Mouse (Mus musculus): ENCODE measurements at regions not wholly inside any gene's neighbourhood (a gene's known extent, or its start where the extent isn't known, plus 50 kb on each side); places are given as distances from the start of the nearest gene placed in this dataset.
"Not testable (repeated sequence)": the region's sequence is repeated elsewhere in the genome, so short reads cannot be mapped to it uniquely, and the experiment has no call there.

DNA sequence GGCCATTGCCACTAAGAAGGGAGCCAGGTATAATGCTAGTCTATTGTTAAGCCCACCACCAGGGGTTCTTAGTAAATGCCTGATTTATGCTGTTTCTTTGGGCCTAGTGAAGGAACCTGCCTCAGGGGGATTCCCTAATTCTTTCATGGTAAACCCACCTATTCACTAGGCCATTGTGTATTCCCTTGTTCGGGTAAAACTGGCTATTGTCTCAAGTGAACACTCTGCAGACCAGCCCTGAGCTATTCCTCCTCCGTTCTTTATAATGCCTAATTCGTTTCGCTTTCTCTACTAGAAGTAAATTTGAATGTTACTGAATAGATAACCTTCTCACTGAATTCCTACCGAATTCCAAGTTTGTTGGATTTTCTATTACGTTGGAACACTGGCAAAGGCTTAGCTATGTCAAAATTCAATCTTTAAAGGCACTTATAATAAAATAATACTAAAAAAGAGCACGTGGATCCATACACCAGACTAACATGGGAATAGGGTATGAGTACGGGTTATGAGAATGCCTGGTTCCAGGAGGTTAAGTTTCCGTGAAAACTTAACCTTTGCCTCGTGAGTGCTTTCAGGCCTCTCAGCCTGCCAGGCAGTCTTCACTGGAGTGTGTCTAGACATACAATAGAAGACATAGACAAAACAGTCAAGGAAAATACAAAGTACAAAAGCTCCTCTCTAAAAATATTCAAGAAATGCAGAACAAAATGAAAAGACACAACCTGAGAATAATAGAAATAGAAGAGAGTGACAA, 536.8 kb upstream of the Cntn5 start:
- DNase-seq: not testable (repeated sequence)

DNA sequence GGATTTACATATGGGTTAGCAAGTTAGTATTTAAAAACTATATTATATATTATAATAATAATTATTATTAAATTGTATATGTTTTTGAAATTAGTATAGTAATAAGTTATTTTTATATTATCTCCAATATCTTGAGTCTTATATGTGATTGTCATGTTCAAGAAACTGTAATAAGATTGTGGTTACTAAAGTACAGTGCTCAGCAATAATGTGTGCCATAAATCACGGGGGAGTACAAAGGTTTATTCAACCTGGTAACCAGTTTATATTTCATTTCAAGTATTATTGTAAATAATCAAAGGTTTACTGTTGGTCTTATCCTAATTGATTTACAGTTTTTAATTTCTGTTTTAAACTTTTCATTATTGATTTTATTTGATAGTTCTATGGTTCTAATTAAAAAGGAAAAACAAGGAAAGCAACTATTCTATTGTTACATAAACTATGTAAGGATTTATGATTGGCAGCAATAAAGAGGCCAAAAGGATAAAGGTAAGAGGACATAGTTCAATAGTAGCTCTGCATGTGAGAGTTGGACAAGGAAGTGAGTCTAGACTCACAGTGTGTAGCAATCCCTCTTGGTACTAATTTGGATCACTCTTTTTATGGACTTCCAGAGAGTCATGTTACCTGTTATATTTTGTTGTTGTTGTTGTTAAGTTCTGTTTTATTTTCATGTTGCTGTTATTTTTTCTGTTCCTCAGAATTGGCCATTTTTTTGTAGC, 532.0 kb upstream of the Cntn5 start:
- no peak for DNase-seq

DNA sequence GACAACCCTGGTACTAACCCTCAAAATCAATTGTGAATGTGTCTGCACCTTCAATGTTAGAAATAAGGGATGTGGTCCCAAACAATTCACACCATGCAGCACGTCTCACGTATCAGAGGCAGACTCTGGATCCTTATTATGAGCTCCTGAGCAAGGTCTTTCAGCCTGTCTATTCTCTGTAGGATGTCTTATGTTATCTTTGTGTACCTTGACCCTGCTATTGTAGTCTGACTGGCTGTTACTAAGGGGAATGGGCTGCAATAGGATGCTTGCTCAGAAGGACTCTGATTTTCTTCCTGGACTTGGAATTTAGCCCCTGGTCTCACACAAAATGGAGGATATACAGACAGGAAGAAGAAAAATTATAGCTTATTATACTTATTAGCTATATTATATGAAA, 531.4 kb upstream of the Cntn5 start:
- no peak for DNase-seq

DNA sequence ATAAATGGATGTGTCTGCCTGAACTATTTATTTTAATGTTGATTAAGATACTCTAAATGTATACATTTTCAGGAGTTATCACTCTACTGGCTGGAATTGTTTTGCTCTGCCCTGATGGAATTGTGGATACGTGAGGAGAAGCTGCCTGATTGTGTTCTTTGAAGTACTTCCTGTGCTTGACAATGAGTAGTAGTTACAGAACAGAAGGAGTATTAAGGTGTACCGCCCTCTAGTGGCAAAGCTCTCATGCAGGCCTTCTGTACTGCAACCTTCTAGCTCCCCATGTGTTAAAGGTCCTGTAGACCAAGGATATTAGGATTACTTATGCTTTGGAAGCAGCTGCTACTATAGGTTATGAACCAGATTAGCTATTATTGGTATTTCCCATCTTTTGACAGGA, 530.4 kb upstream of the Cntn5 start:
- DNase-seq: peak in 1 of 2 experiments; percentile 4

DNA sequence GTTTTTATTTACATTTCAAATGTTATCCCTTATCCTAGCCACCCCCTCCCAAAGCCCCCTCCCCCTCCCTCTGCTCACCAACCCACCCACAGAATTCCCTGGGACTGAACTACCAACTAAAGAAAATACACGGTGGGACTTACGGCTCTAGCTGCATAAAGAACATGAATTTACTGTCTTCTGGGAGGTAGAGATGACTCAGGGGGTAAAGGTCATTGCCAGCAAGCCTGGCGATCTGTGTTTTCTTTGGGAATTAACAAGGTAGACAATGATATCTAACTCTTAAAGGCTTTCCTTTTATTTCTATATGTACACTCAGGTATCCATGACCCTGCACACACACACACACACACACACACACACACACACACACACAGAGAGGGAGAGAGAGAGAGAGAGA, 521.9 kb upstream of the Cntn5 start:
- DNase-seq: no peak

DNA sequence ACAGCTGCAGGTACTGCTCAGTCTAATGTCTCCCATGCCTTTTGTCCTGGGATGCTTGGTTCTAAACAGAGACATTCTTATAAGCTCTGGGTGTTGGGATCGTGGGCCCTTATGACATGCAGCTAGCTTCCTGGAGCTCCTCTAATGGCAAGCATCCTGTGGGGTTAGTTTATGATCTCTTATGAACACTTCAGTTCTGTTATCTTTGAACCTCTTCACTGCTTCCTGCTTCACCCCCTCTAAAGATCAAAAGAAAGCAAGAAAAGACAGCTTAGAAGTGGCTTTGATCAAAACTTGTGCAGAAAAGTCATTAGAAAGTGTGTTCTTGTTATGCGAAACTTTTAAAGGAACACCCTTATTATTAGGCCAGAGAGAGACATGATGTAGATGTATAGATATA, 492.3 kb upstream of the Cntn5 start:
- no peak for DNase-seq

DNA sequence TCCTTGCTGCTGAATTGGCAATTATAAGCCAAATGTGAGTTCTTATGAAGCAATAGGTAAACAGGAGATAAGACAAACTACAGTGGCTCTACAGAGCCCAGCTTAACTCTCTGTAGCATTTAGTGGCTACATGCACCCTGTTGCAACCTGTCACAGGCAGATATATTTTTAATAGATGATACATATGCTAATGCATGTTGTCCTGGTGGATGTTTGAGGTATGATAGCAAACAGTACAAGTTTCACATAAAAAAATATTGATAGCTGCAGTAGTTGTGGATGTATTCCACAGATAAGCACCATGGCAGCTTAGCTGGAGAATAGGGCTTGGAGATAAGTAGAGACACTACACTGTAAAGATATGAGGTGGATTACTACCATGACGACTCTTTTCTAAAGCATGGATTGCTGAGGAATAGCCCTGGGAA, 477.1 kb upstream of the Cntn5 start:
- DNase-seq: no peak

DNA sequence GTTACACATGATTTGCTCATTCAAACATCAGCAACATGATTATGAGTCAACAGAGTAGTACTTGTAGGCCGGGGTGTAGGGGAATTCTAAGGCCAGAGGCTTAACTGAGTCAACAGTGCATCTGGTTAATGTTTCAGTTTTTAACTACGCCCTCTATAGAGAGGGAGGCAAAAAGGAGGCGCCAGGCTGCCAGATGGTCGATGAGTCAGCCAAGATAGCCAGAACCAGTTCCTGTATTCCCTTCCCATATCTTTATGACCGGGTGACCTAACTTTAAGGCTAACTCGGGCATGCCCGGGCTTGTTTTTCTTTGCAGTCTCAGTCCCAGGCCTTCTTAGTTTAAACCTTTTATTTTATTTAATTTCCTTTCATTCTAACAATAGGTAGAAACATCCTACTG, 476.0 kb upstream of the Cntn5 start:
- no peak for DNase-seq

DNA sequence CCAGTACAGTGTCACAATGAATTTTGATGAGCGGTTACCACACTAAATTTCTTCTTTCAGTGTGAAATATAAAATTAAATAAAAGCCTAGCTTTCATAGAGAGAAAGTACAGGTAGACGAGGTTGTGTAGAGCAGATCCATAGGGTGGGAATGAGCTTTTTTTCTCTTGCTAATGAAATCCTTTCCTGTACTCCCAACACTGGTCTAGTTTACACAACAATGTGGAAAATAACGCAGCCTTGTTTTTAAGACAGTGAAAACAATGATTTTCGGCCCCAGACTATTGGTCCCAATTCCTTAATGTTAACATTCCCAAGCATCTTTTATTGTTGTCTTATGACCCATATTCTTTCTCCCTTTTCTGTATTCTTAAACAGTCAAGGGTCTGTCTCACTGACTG, 473.5 kb upstream of the Cntn5 start:
- no peak for DNase-seq

DNA sequence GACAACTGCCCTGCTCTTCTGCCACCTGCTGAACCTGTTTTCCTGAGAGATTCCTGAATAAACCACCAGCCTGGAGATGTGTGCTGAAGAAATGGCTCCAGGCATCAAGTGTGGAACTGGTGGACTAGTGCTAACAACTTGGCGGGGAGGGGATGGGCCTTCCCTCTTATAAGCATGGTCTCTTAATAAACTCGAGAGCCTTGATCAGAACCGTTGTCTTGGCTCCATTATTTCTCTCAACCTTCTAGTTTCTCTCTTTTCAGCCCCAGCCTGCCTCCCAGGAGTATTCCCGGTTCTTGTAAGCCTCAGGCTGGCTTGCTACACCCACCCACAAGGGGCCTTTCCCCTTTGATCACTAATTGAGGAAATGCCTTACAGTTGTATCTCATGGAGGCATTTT, 473.0 kb upstream of the Cntn5 start:
- DNase-seq: no peak

DNA sequence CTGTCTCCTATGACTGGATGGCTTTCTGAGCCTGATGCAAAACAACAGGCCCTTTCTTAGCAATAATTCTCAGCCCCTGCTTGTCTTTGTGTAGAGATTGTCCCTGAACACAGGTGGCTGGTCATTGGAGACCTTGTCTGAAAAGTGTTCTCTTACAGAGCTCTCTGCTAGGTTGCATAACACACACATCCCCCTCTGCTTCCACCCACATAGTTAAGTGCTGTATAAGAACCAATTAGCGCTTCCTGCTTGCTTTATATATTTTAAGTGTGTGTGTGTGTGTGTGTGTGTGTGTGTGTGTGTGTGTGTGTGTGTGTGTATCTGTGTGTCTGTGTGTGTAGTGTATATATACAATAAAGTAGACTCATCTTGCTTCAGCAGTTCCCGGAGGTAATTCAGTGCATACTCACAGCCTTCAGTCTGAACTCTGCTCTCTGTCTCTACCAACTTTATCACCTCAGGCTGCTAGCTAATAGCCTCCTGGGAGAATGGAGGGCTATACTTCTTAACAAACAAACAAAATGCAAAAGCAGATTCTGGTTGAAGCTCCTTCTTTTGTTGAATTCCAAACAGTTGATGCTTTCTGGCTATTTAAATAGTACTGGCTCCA, 468.8 kb upstream of the Cntn5 start:
- DNase-seq: no peak

DNA sequence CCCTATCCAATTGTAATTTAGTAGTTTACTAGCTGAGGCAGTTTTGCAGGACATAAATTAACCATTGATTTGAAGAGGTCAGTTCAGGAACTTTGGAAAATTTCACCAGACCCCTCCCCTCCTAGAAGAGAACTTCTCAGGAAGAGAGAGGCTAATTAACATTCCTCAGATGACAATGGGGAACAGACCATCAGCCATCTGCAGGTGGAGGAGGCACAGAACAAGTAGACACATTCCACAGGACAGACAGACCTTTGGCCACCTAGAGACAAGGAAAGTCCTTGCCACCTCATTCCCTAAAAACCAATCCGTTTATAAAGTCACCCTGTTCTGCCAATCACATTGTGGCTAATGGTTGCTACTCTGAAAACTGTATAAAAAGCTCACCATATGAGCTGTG, 463.5 kb upstream of the Cntn5 start:
- no peak for DNase-seq

DNA sequence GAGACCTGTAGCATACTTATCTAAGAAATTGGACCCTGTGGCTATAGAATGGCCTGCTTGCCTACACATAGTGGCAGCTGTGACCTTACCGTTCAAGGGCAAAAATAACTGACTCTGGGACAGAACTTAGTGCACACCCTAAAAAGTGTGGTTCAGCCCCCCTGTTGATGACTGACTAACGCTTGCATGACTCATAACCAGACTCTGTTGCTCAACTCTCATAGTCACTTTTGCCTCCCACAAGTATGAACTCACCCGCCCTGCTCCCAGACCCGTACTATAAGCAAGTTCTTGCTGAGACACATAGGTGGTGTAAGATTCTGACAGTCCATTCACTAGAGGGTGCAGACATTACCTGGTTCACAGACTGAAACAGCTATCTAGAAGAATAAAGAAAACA, 424.3 kb upstream of the Cntn5 start:
- DNase-seq: no peak

DNA sequence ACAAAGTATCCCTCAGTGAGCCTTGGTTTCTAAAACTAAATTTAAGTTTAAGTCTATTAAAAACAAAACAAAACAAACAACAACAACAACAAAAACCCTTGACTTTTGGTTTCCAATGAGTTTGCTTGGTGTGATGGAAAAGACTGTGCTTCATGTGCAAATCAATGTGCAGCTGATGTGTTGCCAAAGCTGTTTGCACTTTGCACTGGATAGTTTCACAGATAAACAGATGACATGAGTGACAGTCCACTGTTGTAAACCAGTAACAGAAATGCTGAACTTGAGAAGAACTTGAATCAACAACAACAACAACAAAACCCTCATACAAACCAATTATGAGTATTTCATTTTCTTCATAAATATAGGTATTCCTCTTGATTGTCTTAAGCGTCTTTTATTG, 412.6 kb upstream of the Cntn5 start:
- no peak for DNase-seq

DNA sequence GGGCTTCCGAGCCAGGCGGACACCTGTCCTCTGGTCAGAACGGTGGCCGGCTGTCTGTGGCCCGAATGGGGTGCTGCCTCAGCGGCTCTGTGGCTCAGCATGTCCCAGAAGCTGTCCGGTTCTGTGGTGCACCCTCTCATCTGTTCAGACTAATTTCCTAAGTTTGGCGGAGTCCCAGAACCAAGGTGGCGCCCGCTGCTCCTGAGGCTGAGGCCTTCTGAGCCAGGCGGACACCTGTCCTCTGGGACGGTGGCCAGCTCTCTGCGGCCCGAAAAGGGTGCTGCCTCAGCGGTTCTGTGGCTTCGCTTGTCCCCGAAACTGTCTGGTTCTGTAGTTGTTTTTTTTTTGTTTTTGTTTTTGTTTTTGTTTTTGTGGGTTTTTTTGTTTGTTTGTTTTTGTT, 392.5 kb upstream of the Cntn5 start:
- not testable (repeated sequence) for DNase-seq

DNA sequence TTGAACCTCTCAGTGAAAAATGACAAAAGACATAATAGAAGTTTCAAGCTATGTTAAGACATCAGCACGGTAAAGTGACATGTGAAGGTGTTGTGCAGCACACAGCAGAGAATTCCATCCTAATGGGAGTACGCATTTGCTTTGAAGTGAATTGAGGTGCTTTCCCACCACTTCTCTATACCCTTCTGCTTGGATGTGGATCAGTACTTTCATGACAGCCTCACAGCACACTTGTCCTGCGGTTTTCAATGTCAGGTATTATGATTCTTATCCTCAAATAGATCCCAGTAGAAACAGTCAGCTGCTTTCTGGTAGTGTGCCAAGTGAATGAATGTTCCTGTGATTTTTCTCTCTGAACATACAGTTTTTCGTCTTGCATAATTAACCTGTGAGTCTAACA, 380.6 kb upstream of the Cntn5 start:
- no peak for DNase-seq

DNA sequence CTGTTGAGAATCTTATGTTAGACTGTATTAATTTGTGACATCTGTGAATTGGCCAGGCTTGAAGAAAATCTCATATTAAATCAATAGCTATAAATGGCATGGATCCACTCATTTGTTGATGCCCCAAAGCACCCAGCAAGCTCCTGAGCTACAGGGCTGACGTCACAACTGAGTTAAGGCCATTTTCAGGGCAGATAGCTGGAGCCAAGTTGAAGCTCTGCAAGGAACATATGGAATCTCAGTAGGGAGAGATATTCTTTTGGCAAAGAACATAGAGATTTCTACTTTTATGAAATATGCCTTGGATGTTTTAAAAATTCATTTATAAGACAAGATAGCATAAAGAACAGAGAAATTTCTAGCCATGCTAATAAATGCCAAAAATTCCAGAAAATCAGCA, 380.0 kb upstream of the Cntn5 start:
- DNase-seq: no peak

DNA sequence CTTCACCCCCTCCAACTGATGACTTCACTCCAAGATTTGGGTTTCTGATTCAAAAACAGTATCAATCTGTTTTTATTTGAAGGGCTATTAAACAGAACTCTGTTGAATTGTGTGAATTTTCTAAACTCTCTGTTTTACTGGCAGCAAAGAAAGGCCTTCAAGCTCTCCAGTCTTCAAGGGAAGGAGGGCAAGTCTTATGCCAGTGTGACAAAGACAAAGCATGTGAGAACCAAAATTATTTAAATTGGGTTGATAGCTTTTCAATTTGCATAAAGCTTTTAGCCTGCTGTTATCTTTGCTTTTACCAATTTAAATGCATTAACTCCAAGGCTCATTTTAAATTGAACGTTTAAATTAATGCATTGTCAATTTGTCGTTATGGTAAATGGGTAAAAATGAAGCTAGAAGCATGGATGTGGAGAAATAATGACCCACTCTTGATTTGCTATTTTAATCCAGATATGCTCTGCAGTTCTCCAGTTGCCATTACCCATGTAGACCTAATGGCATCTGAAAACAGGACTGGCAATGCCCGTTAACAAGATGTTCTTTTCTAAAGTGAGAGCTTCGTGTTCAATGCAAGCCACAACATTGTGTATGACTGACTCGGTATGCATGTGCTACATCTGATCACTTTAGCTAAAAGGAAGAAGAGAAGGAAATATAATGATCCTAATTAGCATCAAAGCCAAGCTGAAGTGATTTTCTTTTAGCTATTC, 375.0 kb upstream of the Cntn5 start:
- DNase-seq: no peak

DNA sequence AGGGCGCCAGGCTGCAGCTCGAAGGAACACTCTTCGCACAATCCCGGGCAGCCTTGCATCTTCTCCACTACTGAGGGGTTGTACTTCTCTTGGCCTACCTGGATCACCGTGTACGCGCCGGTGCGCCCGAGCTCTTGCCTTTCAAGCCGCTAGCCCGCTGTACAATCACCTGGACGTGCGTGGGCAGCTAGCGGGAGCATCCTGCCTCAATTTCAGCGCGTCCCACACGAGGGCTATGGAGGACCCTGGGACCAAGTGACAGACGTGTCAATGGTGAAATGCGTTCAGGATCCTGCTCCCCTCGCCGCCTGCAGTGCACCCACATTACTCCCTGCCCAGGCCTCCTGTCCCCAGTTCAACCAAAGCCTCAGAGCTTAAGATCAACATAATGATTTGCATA, 373.2 kb upstream of the Cntn5 start:
- DNase-seq: no peak

DNA sequence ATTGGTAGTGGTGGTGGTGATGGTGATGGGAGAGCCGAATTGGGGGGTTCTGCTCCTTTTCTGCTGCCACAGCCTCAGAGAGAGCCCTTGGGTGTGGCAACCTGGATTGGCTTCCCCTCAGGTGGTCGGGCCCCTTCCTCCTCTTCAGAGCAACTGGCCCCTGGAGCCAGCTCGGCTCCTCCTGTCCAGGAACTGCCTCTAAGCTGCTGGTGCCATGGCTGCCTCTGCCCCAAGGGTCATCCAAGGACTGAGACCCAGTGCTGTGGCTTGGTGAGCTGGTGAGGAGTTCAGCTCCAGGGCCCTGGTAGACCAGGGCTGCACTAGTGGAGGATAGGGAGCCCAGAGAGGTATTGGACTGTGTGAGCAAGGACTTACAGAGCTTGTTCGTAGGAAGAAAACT, 372.4 kb upstream of the Cntn5 start:
- DNase-seq: no peak

DNA sequence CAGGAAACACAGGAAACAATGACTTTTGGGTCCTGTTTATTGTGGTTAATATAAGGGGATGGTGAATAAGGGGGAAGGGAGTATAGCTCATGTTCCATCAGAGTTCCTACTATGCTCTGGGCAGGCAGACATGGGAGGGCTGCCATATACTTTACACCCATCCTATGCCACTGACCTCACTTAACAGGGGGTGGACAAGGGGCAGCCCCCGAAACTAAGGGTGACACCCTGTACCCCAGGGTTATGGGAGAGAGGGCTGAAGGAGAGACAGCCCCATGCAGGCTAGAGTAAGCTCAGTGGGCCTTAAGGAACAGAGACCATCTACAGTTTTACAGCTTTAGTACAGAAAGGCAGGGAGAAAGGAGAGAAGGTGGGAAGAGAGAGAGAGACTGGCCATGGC, 352.3 kb upstream of the Cntn5 start:
- no peak for DNase-seq

DNA sequence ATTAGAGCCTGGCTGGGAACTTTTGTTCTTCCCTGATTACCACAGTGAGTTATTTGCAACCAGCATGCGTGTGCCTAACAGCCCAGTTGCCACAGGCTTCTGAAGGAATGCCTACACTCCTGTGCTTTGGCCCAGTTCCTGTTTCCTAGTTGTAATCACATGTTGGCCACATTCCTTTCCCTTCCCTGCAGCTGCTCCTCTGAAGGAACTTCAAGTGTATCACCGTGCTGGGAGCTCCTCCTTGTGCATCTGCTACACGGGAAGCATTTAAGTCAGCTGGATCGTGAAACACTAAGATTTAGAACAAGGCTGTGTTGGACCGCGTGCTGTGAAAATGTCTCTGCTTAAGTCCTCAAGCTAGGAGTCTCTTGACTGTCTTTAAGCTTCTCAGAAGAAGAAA, 302.3 kb upstream of the Cntn5 start:
- DNase-seq: peak; percentile 12 to 19

DNA sequence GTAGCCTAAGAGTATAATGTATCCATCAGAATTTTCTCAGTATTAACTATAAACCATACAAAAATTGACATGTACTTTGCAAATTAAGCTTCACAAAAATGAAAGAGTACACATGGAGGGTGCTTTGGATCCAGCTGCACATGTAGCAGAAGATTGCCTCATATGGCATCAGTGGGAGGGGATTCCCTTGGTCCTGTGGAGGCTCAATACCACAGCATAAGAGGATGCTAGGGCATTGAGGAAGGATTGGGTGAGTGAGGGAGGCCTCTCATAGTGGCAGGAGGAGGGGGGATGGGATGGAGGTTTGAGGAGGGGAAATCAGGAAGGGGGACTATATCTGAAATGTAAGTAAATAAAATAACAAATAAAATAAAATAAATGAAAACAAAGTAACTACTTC, 301.7 kb upstream of the Cntn5 start:
- DNase-seq: no peak
